Mouse (Mus musculus) naive thymus-derived CD4-positive, alpha-beta T cell, adult 5 months (primary cell): Measurements from ENCODE around the gene Jaml. TPM values are rescaled to one million over a fixed set of nuclear protein-coding genes. Genes with fewer than 3 reads are reported as not detected.

Experiments
- polyA plus RNA-seq: library from polyadenylated mRNA; unstranded; fragments of 100-300 nt; shearing (Covaris generic); gene quantifications from one replicate; pipeline ENCODE4 v1.2.1, GENCODE M21; 2017

Jaml gene
- polyA plus RNA-seq = 6.5 TPM

GRCm38 (mm10) chr9:45079011-45079410 lies at the start of gene Jaml:
Gene Jaml (plus strand): TSS chr9:45079183.

GRCm38 (mm10) chr9:45039499-45039898 lies 39.5 kb upstream of the Jaml start, which contains the start of gene Mpzl2:
Gene Mpzl2 (plus strand): TSS chr9:45039799.

GRCm38 (mm10) chr9:45055082-45055713 lies 23.8 kb upstream of the Jaml start, which contains the start of gene Mpzl3:
Gene Mpzl3 (plus strand): TSS chr9:45055186.

GRCm38 (mm10) chr9:45117741-45118431 lies 38.9 kb downstream of the Jaml start, which contains the start of gene Scn2b:
Gene Scn2b (plus strand): TSS chr9:45117782.

GRCm38 (mm10) chr9:45138191-45139032 lies 59.4 kb downstream of the Jaml start, which contains the start of gene Scn4b:
Gene Scn4b (plus strand): TSS chr9:45138395.

Other genes starting within 250 kb of the Jaml start
- gene Kmt2a, start 197.9 kb upstream of the Jaml start, polyA plus RNA-seq = 81.7 TPM
- 245 TPM for gene Atp5l, start 158.4 kb upstream of the Jaml start, polyA plus RNA-seq
- 48.9 TPM for gene Ube4a, start 113.6 kb upstream of the Jaml start, polyA plus RNA-seq
- 741 TPM for gene Cd3g, start 98.8 kb upstream of the Jaml start, polyA plus RNA-seq
- gene Cd3d, start 97.4 kb upstream of the Jaml start, polyA plus RNA-seq = 510 TPM
- gene Cd3e, start 69.6 kb upstream of the Jaml start, polyA plus RNA-seq = 970 TPM
- gene Mpzl2, start 39.4 kb upstream of the Jaml start, polyA plus RNA-seq = 0.12 TPM
- gene Mpzl3, start 24.0 kb upstream of the Jaml start, polyA plus RNA-seq = 18.5 TPM
- gene Scn2b, start 38.6 kb downstream of the Jaml start, polyA plus RNA-seq = not detected
- gene Scn4b, start 59.2 kb downstream of the Jaml start, polyA plus RNA-seq = not detected
- gene BC049352, start 102.8 kb downstream of the Jaml start, polyA plus RNA-seq = 0.27 TPM
- not detected for gene Tmprss4, start 124.9 kb downstream of the Jaml start, polyA plus RNA-seq
- 11.6 TPM for gene Il10ra, start 190.0 kb downstream of the Jaml start, polyA plus RNA-seq
- gene Tmprss13, start 239.9 kb downstream of the Jaml start, polyA plus RNA-seq = not detected